In the genomic region with DNA sequence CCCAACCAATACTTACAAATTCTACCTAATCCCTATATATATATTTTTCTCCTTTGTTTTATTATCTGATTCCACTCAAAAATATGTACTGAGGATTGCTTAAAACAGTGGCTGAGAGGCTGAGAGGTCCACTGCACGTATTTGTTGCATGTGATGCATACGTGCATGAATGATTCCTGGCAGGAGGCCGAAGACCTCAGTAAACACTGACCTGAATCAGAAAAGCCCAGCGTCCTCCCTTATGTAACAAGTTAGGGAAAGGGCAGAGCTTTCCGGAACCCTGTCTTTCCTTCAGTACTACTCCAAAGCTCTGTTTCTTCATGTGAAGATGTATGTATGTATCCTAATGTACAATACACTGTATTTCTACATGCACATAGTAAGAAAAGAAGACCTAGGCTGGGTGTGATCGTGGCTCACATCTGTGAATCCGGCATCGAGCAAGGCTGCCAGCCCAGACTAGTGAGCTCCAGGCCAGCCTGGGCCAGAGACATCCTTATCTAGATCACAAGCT, we compare ENCODE assay signal across 21 mouse cellular contexts. TPM values are rescaled to one million over a fixed set of nuclear protein-coding genes. Genes with fewer than 3 reads are reported as not detected.
DNase-seq lines count a peak whose midpoint lies in the region; ATAC-seq and TF ChIP-seq lines count a peak whose summit lies in the region.
"Had no signal": no experiment of that assay in that cellular context is flagged by ENCODE, and none has a peak within 500 bp of the region (broad histone marks: within the 10 kb centered on the region; RNA-seq: fewer than 3 reads in every experiment).

No protein-coding gene starts in this region.

- WGBS in hindbrain, postnatal 0 days, result 49% methylated on average over 8 of the region's 8 CpGs
- 55% methylated on average over 8 of the region's 8 CpGs for WGBS in hindbrain, embryonic 10.5 days
- 53% methylated on average over 8 of the region's 8 CpGs for WGBS in liver, embryonic 14.5 days (ENCODE audit: insufficient replicate concordance)

- no peaks in the 10 kb centered on the region for H3K36me3 ChIP-seq in hindbrain, postnatal 0 days (ENCODE audit: insufficient read depth, low read length)
- H3K36me3 ChIP-seq in hindbrain, embryonic 10.5 days, result no peaks in the 10 kb centered on the region
- H3K36me3 ChIP-seq in liver, embryonic 14.5 days (replicated peaks; ENCODE audit: control insufficient read depth, insufficient read depth, low read depth), result no peaks in the 10 kb centered on the region
- H3K36me3 ChIP-seq: heart, embryonic 15.5 days; stomach, embryonic 15.5 days had no signal

- ATAC-seq in hindbrain, postnatal 0 days, result no peak
- ATAC-seq in liver, embryonic 14.5 days (ENCODE audit: insufficient read depth), result no peak; the same call in 1 of the 2 replicates
- ATAC-seq: forebrain, embryonic 14.5 days had no signal

- no peaks in the 10 kb centered on the region for H3K9me3 ChIP-seq in hindbrain, postnatal 0 days (ENCODE audit: low read length)
- H3K9me3 ChIP-seq in hindbrain, embryonic 10.5 days, result no peaks in the 10 kb centered on the region
- no peaks in the 10 kb centered on the region for H3K9me3 ChIP-seq in liver, embryonic 14.5 days (ENCODE audit: control insufficient read depth, low read length)
- H3K9me3 ChIP-seq: G1E; heart, embryonic 15.5 days; stomach, embryonic 15.5 days had no signal

- H3K4me2 ChIP-seq in hindbrain, postnatal 0 days (ENCODE audit: low read depth, low read length), result no peak overlapping the region
- H3K4me2 ChIP-seq in liver, embryonic 14.5 days (ENCODE audit: low read depth), result peak overlapping the region; percentile 70

- H3K27ac ChIP-seq in hindbrain, postnatal 0 days, result no peak overlapping the region
- H3K27ac ChIP-seq in hindbrain, embryonic 10.5 days, result no peak overlapping the region
- no peak overlapping the region for H3K27ac ChIP-seq in liver, embryonic 14.5 days
- H3K27ac ChIP-seq: heart, embryonic 15.5 days; hindbrain, embryonic 14.5 days; left cerebral cortex, adult 2 months; stomach, embryonic 15.5 days had no signal

- peak; percentile 57 for DNase-seq in hindbrain, postnatal 0 days (ENCODE audit: low spot score)
- no peak for DNase-seq in hindbrain, embryonic 10.5 days (ENCODE audit: low spot score)
- peak; percentile 63 for DNase-seq in brain, adult 2 months (ENCODE audit: low read depth, low spot score)
- peak; percentile 47 for DNase-seq in cerebellum, postnatal 36 days
- DNase-seq in liver, embryonic 14.5 days (ENCODE audit: low read depth in 3 of 3, low spot score in 3 of 3), result no peak
- DNase-seq in gastrocnemius, postnatal 14 days, result no peak
- no peak for DNase-seq in layer of hippocampus, adult 18-20 months (ENCODE audit: low spot score in 2 of 2)
- no peak for DNase-seq in lung, postnatal 14 days
- DNase-seq: B cell, adult 2 months; embryo, embryonic 11 days; gastrocnemius, postnatal 36 days; right cerebral cortex, postnatal 4 days; thymus, postnatal 14 days had no signal

- no peak overlapping the region for H3K9ac ChIP-seq in hindbrain, postnatal 0 days (replicated peaks; ENCODE audit: low read length)
- peak overlapping the region; percentile 34; the same call in 1 of the 2 replicates for H3K9ac ChIP-seq in liver, embryonic 14.5 days (replicated peaks)
- H3K9ac ChIP-seq: heart, embryonic 15.5 days; hindbrain, embryonic 14.5 days; stomach, embryonic 15.5 days had no signal

- H3K4me3 ChIP-seq in hindbrain, postnatal 0 days (ENCODE audit: low read length), result no peak overlapping the region
- H3K4me3 ChIP-seq in hindbrain, embryonic 10.5 days, result no peak overlapping the region
- H3K4me3 ChIP-seq in liver, embryonic 14.5 days (ENCODE audit: insufficient read depth in 1 of 2, low read depth in 2 of 2, low read length in 2 of 2), result peak overlapping the region; percentile 25 to 29; a peak in 3 of 4 replicates
- H3K4me3 ChIP-seq: left cerebral cortex, adult 2 months had no signal

- intact Hi-C loops in gastrocnemius, postnatal 14 days (cut with DNase I; ENCODE audit: low total_unique reads), result no loop called here

- peaks cover 4% of the 10 kb centered on the region; the same call in 1 of the 2 replicates for H3K4me1 ChIP-seq in hindbrain, postnatal 0 days (ENCODE audit: insufficient read depth, low read length)
- peaks cover 13% of the 10 kb centered on the region for H3K4me1 ChIP-seq in hindbrain, embryonic 10.5 days (replicated peaks)
- H3K4me1 ChIP-seq in liver, embryonic 14.5 days (replicated peaks; ENCODE audit: control insufficient read depth in 2 of 2, insufficient read depth in 2 of 2, low read length in 1 of 2), result peaks cover 23 to 31% of the 10 kb centered on the region in 2 experiments

- H3K27me3 ChIP-seq in hindbrain, postnatal 0 days (ENCODE audit: insufficient read depth, low read length), result no peaks in the 10 kb centered on the region
- H3K27me3 ChIP-seq in hindbrain, embryonic 10.5 days (ENCODE audit: insufficient read depth, poor library complexity, severe bottlenecking), result peaks cover 25% of the 10 kb centered on the region
- no peaks in the 10 kb centered on the region for H3K27me3 ChIP-seq in liver, embryonic 14.5 days (ENCODE audit: control insufficient read depth, insufficient read depth, low read length)
- H3K27me3 ChIP-seq: heart, embryonic 15.5 days; stomach, embryonic 15.5 days had no signal

- TF ChIP-seq EP300 in liver, embryonic 14.5 days (IDR thresholded peaks at IDR 0.05; ENCODE audit: low read depth), result no peak

- TF ChIP-seq CTCF in hindbrain, postnatal 0 days (IDR thresholded peaks at IDR 0.05; ENCODE audit: low read depth), result no peak
- no peak for TF ChIP-seq CTCF in liver, embryonic 14.5 days (IDR thresholded peaks at IDR 0.05; ENCODE audit: low read depth)

RNA-seq across cellular contexts. Expression of gene Mgarp, which starts 8.6 kb away (rescaled TPM):
- total RNA-seq in hindbrain, postnatal 0 days (2014; rRNA removed), result 2.8 and 3.1 TPM in 2 replicates
- polyA plus RNA-seq in hindbrain, postnatal 0 days (2015; fragmentation: Nextera tagmentation; extraction: Ambion mirVana), result 2.1 and 3.2 TPM in 2 replicates
- polyA plus RNA-seq in hindbrain, embryonic 10.5 days (2016; fragmentation: Nextera tagmentation; extraction: Ambion mirVana), result 7.5 and 11.8 TPM in 2 replicates
- polyA plus RNA-seq in liver, embryonic 14.5 days (2012; rRNA removed), result 0.25 and 0.48 TPM in 2 replicates
- polyA plus RNA-seq in liver, embryonic 14.5 days (2014; fragmentation: Nextera tagmentation; extraction: Ambion mirVana), result 0.85 and 1.00 TPM in 2 replicates
- under 1 TPM; 0.24 to 0.29 TPM for total RNA-seq in gastrocnemius, postnatal 14 days (2021)
- total RNA-seq in layer of hippocampus, adult 18-20 months (2021), result not detected
- total RNA-seq: left cerebral cortex, adult 2 months; liver, adult 2 months; megakaryocyte progenitor cell, adult 5-6 weeks had no signal
- polyA plus RNA-seq: liver, adult 2 months had no signal

RNA-seq across cellular contexts. Expression of gene Ndufc1, which starts 20.9 kb away (rescaled TPM):
- total RNA-seq in hindbrain, postnatal 0 days (2014; rRNA removed), result 33.4 and 35.0 TPM in 2 replicates
- 1,023 and 1,091 TPM in 2 replicates for polyA plus RNA-seq in hindbrain, postnatal 0 days (2015; fragmentation: Nextera tagmentation; extraction: Ambion mirVana)
- polyA plus RNA-seq in hindbrain, embryonic 10.5 days (2016; fragmentation: Nextera tagmentation; extraction: Ambion mirVana), result 675 and 776 TPM in 2 replicates
- polyA plus RNA-seq in liver, embryonic 14.5 days (2012; rRNA removed), result 53.0 and 150 TPM in 2 replicates
- 493 and 495 TPM in 2 replicates for polyA plus RNA-seq in liver, embryonic 14.5 days (2014; fragmentation: Nextera tagmentation; extraction: Ambion mirVana)
- 1,000 to 10,000 TPM; 1,012 to 1,143 TPM for total RNA-seq in gastrocnemius, postnatal 14 days (2021)
- 100 to 1,000 TPM; 288 to 339 TPM for total RNA-seq in layer of hippocampus, adult 18-20 months (2021)

RNA-seq across cellular contexts. Expression of gene Naa15, which starts 27.0 kb away (rescaled TPM):
- total RNA-seq in hindbrain, postnatal 0 days (2014; rRNA removed), result 20.4 and 22.5 TPM in 2 replicates
- 35.0 and 36.5 TPM in 2 replicates for polyA plus RNA-seq in hindbrain, postnatal 0 days (2015; fragmentation: Nextera tagmentation; extraction: Ambion mirVana)
- 53.2 and 64.6 TPM in 2 replicates for polyA plus RNA-seq in hindbrain, embryonic 10.5 days (2016; fragmentation: Nextera tagmentation; extraction: Ambion mirVana)
- polyA plus RNA-seq in liver, embryonic 14.5 days (2012; rRNA removed), result 7.3 and 12.9 TPM in 2 replicates
- 13.3 and 17.3 TPM in 2 replicates for polyA plus RNA-seq in liver, embryonic 14.5 days (2014; fragmentation: Nextera tagmentation; extraction: Ambion mirVana)
- 10 to 100 TPM; 37.9 to 55.4 TPM for total RNA-seq in gastrocnemius, postnatal 14 days (2021)
- 10 to 100 TPM; 50.9 to 60.0 TPM for total RNA-seq in layer of hippocampus, adult 18-20 months (2021)

RNA-seq across cellular contexts. Expression of gene Elf2, which starts 47.5 kb away (rescaled TPM):
- 47.8 and 56.2 TPM in 2 replicates for total RNA-seq in hindbrain, postnatal 0 days (2014; rRNA removed)
- polyA plus RNA-seq in hindbrain, postnatal 0 days (2015; fragmentation: Nextera tagmentation; extraction: Ambion mirVana), result 31.2 and 32.6 TPM in 2 replicates
- 35.4 and 40.5 TPM in 2 replicates for polyA plus RNA-seq in hindbrain, embryonic 10.5 days (2016; fragmentation: Nextera tagmentation; extraction: Ambion mirVana)
- 14.8 and 20.7 TPM in 2 replicates for polyA plus RNA-seq in liver, embryonic 14.5 days (2012; rRNA removed)
- polyA plus RNA-seq in liver, embryonic 14.5 days (2014; fragmentation: Nextera tagmentation; extraction: Ambion mirVana), result 14.7 and 18.9 TPM in 2 replicates
- total RNA-seq in gastrocnemius, postnatal 14 days (2021), result 10 to 100 TPM; 43.5 to 43.6 TPM
- 10 to 100 TPM; 66.7 to 67.4 TPM for total RNA-seq in layer of hippocampus, adult 18-20 months (2021)

Comparison
In these comparisons a context has a peak if more than half of its experiments do, and no peak if none do; other contexts are left out.
1. DNase-seq: peak in hindbrain, postnatal 0 days (single experiment), brain, adult 2 months (single experiment) and cerebellum, postnatal 36 days (2 of 2); none in hindbrain, embryonic 10.5 days (single experiment), liver, embryonic 14.5 days (0 of 3), gastrocnemius, postnatal 14 days (single experiment), layer of hippocampus, adult 18-20 months (0 of 2) and lung, postnatal 14 days (single experiment).
2. H3K4me3 ChIP-seq: peak in liver, embryonic 14.5 days (2 of 2); none in hindbrain, postnatal 0 days (single experiment) and hindbrain, embryonic 10.5 days (single experiment).